Mouse (Mus musculus) myocyte (in vitro differentiated cells): ENCODE results near the gene Olfr1364. TPM values are rescaled to one million over a fixed set of nuclear protein-coding genes. Genes with fewer than 3 reads are reported as not detected.

Experiments used
- H3K27me3 ChIP-seq: one replicate; pipeline ENCODE4 v1.6.1; 2011; ENCODE audit not compliant: control insufficient read depth, insufficient read depth, insufficient read length
- H3K36me3 ChIP-seq: one replicate; pipeline ENCODE4 v1.6.1; 2011; ENCODE audit not compliant: control insufficient read depth, insufficient read depth
- H3K4me2 ChIP-seq: one replicate; pipeline ENCODE4 v1.6.1; 2011; ENCODE audit warnings: low read depth, control low read depth
- H3K4me3 ChIP-seq: one replicate; pipeline ENCODE4 v1.5.1; 2011; ENCODE audit warnings: mild to moderate bottlenecking, control low read depth, moderate library complexity
- H3K79me2 ChIP-seq: one replicate; pipeline ENCODE4 v1.6.1; 2011; ENCODE audit not compliant: control insufficient read depth, insufficient read depth
- H3ac ChIP-seq: one replicate; pipeline ENCODE4 v1.6.1; 2011; ENCODE audit not compliant: control insufficient read depth, insufficient read length
- CEBPB ChIP-seq: IDR thresholded peaks from 2 replicates; pipeline ENCODE4 v1.6.1; 2011; ENCODE audit warnings: mild to moderate bottlenecking, moderate library complexity; ENCODE audit not compliant: poor library complexity, insufficient read depth, severe bottlenecking
- E2F4 ChIP-seq: IDR thresholded peaks from one replicate; pipeline ENCODE4 v1.6.1; 2011; ENCODE audit warnings: mild to moderate bottlenecking, control low read depth, moderate library complexity; ENCODE audit not compliant: insufficient read depth
- MAX ChIP-seq: IDR thresholded peaks from one replicate; pipeline ENCODE4 v1.6.1; 2011; ENCODE audit warnings: low read depth, mild to moderate bottlenecking, control low read depth
- MYOD1 ChIP-seq, 3 experiments: IDR thresholded peaks; one replicate each; pipeline ENCODE4 v1.6.1; 2011; ENCODE audit warnings: control low read depth in 2 of 3, low read depth in 2 of 3, mild to moderate bottlenecking in 2 of 3, moderate library complexity in 1 of 3; ENCODE audit not compliant: insufficient read length in 2 of 3, control insufficient read depth in 1 of 3
- MYOG ChIP-seq, 3 experiments: IDR thresholded peaks; one replicate each; pipeline ENCODE4 v1.6.1; 2011; ENCODE audit warnings: control low read depth in 2 of 3, low read depth in 2 of 3, mild to moderate bottlenecking in 2 of 3; ENCODE audit not compliant: insufficient read length in 2 of 3, control insufficient read depth in 1 of 3, insufficient read depth in 1 of 3
- POLR2A ChIP-seq: IDR thresholded peaks from one replicate; pipeline ENCODE4 v1.6.1; 2011; ENCODE audit warnings: low read depth, mild to moderate bottlenecking, control low read depth, moderate library complexity; ENCODE audit not compliant: insufficient read length
- POLR2AphosphoS2 ChIP-seq: IDR thresholded peaks from one replicate; pipeline ENCODE4 v1.6.1; 2011; ENCODE audit warnings: low read depth, control low read depth; ENCODE audit not compliant: insufficient read length
- REST ChIP-seq: IDR thresholded peaks from one replicate; pipeline ENCODE4 v1.6.1; 2011; ENCODE audit warnings: mild to moderate bottlenecking, control low read depth, moderate library complexity; ENCODE audit not compliant: insufficient read depth, insufficient read length
- SRF ChIP-seq: IDR thresholded peaks from one replicate; pipeline ENCODE4 v1.6.1; 2011; ENCODE audit warnings: low read depth; ENCODE audit not compliant: control insufficient read depth, insufficient read length
- TCF12 ChIP-seq: IDR thresholded peaks from one replicate; pipeline ENCODE4 v1.6.1; 2011; ENCODE audit warnings: mild to moderate bottlenecking, control low read depth; ENCODE audit not compliant: poor library complexity, insufficient read depth, severe bottlenecking
- TCF3 ChIP-seq: IDR thresholded peaks from one replicate; pipeline ENCODE4 v1.6.1; 2011; ENCODE audit warnings: low read depth, control low read depth; ENCODE audit not compliant: insufficient read length
- USF1 ChIP-seq: IDR thresholded peaks from one replicate; pipeline ENCODE4 v1.6.1; 2011; ENCODE audit warnings: low read depth, mild to moderate bottlenecking, control low read depth, moderate library complexity
- polyA plus RNA-seq: library from polyadenylated mRNA; unstranded; fragments of >200 nt; fragmentation: generic; extraction: Trizol; gene quantifications from one replicate; pipeline ENCODE4 v1.2.1, GENCODE M21; 2012; ENCODE audit warnings: missing spikeins

Gene Olfr1364
- polyA plus RNA-seq, 1 experiment: not detected

GRCm38 (mm10) chr13:21530136-21530535 lies 51.4 kb downstream of the Olfr1364 start:
- peaks cover 10% of the 10 kb centered on the region for H3K79me2 ChIP-seq
- H3K4me3 ChIP-seq: peak overlapping the region; percentile 49
- H3K27me3 ChIP-seq: no peaks in the 10 kb centered on the region
- H3K36me3 ChIP-seq: peaks cover 13% of the 10 kb centered on the region
- H3ac ChIP-seq: peak overlapping the region; percentile 70
- no peak for TF ChIP-seq CEBPB
- TF ChIP-seq E2F4: no peak
- TF ChIP-seq MYOG (IDR thresholded peaks at IDR 0.05; ENCODE audit: control insufficient read depth in 1 of 3, insufficient read depth in 1 of 3, insufficient read length in 2 of 3, low read depth in 2 of 3): no peak
- no peak for TF ChIP-seq TCF12
- TF ChIP-seq MAX: no peak
- no peak for TF ChIP-seq USF1
- no peak for TF ChIP-seq SRF
- no peak for TF ChIP-seq MYOD1 (IDR thresholded peaks at IDR 0.05; ENCODE audit: control insufficient read depth in 1 of 3, insufficient read length in 2 of 3, low read depth in 2 of 3)
- no peak for TF ChIP-seq TCF3
- TF ChIP-seq POLR2A: no peak
- no peak for TF ChIP-seq REST
- no peak for TF ChIP-seq POLR2AphosphoS2
- peak overlapping the region; percentile 77 for H3K4me2 ChIP-seq

Other genes starting within 250 kb of the Olfr1364 start
- gene Olfr1367, start 234.8 kb downstream of the Olfr1364 start, polyA plus RNA-seq: not detected
- 2.8 TPM for gene Zscan12, start 218.9 kb downstream of the Olfr1364 start, polyA plus RNA-seq
- gene Zkscan3, start 179.0 kb downstream of the Olfr1364 start, polyA plus RNA-seq: 13.6 TPM
- 0.13 TPM for gene Pgbd1, start 140.7 kb downstream of the Olfr1364 start, polyA plus RNA-seq
- 6.3 TPM for gene Zscan26, start 128.0 kb downstream of the Olfr1364 start, polyA plus RNA-seq
- gene Nkapl, start 113.2 kb downstream of the Olfr1364 start, polyA plus RNA-seq: 0.05 TPM
- gene Zkscan4, start 102.9 kb downstream of the Olfr1364 start, polyA plus RNA-seq: not detected
- gene Gm10065, start 102.3 kb downstream of the Olfr1364 start, polyA plus RNA-seq: not detected
- 0.71 TPM for gene AK157302, start 86.5 kb downstream of the Olfr1364 start, polyA plus RNA-seq
- gene Gm11273, start 80.3 kb downstream of the Olfr1364 start, polyA plus RNA-seq: 29.0 TPM
- gene Zkscan8, start 50.6 kb downstream of the Olfr1364 start, polyA plus RNA-seq: 1.9 TPM
- gene Olfr1366, start 39.0 kb downstream of the Olfr1364 start, polyA plus RNA-seq: 0.02 TPM
- not detected for gene Olfr1535, start 21.9 kb downstream of the Olfr1364 start, polyA plus RNA-seq
- gene Olfr1362, start 32.3 kb upstream of the Olfr1364 start, polyA plus RNA-seq: not detected
- not detected for gene Olfr11, start 60.8 kb upstream of the Olfr1364 start, polyA plus RNA-seq
- gene Olfr1361, start 81.6 kb upstream of the Olfr1364 start, polyA plus RNA-seq: not detected
- not detected for gene Olfr1360, start 95.6 kb upstream of the Olfr1364 start, polyA plus RNA-seq
- not detected for gene Olfr1359, start 116.4 kb upstream of the Olfr1364 start, polyA plus RNA-seq
- gene Hist1h2bl, start 134.4 kb upstream of the Olfr1364 start, polyA plus RNA-seq: 2.7 TPM
- 6.4 TPM for gene Hist1h2ai, start 134.7 kb upstream of the Olfr1364 start, polyA plus RNA-seq
- gene Hist1h3h, start 135.9 kb upstream of the Olfr1364 start, polyA plus RNA-seq: 9.0 TPM
- gene Hist1h2bm, start 140.3 kb upstream of the Olfr1364 start, polyA plus RNA-seq: 1.3 TPM
- 1.3 TPM for gene Hist1h4j, start 153.3 kb upstream of the Olfr1364 start, polyA plus RNA-seq
- gene Hist1h4k, start 168.7 kb upstream of the Olfr1364 start, polyA plus RNA-seq: 6.3 TPM
- 2.3 TPM for gene Hist1h2ak, start 172.1 kb upstream of the Olfr1364 start, polyA plus RNA-seq
- gene Hist1h2bn, start 172.4 kb upstream of the Olfr1364 start, polyA plus RNA-seq: 1.8 TPM
- 1.7 TPM for gene Hist1h1b, start 198.9 kb upstream of the Olfr1364 start, polyA plus RNA-seq
- 10.6 TPM for gene Hist1h3i, start 201.6 kb upstream of the Olfr1364 start, polyA plus RNA-seq
- 6.8 TPM for gene Hist1h2an, start 205.5 kb upstream of the Olfr1364 start, polyA plus RNA-seq
- 0.89 TPM for gene Hist1h2bp, start 205.7 kb upstream of the Olfr1364 start, polyA plus RNA-seq
- gene Hist1h2bq, start 228.4 kb upstream of the Olfr1364 start, polyA plus RNA-seq: 72.0 TPM
- not detected for gene Hist1h2ao, start 228.7 kb upstream of the Olfr1364 start, polyA plus RNA-seq
- gene Hist1h4m, start 230.0 kb upstream of the Olfr1364 start, polyA plus RNA-seq: not detected